Mouse (Mus musculus): Measurements from ENCODE around the gene Znhit1. TPM values are rescaled to one million over a fixed set of nuclear protein-coding genes. Genes with fewer than 3 reads are reported as not detected.
"Not testable (repeated sequence)": the region's sequence is repeated elsewhere in the genome, so short reads cannot be mapped to it uniquely, and the experiment has no call there.

Gene Znhit1
- polyA plus RNA-seq, 1 experiment from 2014 or later: 83.5 TPM

DNA sequence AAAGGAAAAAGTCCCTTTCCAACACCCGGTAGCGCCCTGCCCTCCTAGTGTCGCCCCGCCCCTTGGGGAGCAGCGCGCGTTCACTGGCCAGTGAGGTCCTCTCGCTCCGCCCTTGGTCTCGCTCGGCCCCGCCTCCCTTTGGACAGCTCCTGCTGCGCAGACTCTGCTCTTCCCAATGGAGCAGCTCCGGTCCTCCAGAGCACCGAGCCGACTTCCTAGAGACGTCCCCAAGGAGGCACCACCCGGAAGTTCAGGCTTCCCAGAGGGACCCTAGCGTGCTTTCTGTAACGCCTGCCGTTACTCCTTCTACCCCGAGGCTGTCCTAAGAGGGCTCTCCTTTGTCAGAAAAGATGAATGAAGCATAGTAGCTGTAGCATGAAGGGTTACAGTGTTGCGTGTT lies 34.8 kb downstream of the Znhit1 start, which contains the start of gene Fis1:
Gene Fis1 (plus strand): TSS at position 261 of the 400 bp plus-strand sequence.
- H3K27me3 ChIP-seq (ENCODE audit: control insufficient read depth, insufficient read depth, low read length): no peaks in the 10 kb centered on the region
- peak within 1 kb of the TSS; percentile 77 for H3K4me2 ChIP-seq (ENCODE audit: low read length)
- peak within 1 kb of the TSS; percentile 68 to 71 for H3K27ac ChIP-seq (replicated peaks in 1 of 2; ENCODE audit: control insufficient read depth in 1 of 2, insufficient read depth in 1 of 2, low read depth in 2 of 2, low read length in 2 of 2)
- ATAC-seq (ENCODE audit: insufficient number of reproducible peaks, insufficient read depth, low FRiP score, low read depth): peak; percentile 99
- H3K9me3 ChIP-seq (ENCODE audit: control insufficient read depth, low read length): no peaks in the 10 kb centered on the region
- H3K4me3 ChIP-seq (ENCODE audit: control insufficient read depth in 1 of 2, insufficient read depth in 1 of 2, low read depth in 1 of 2, low read length in 2 of 2): peak within 1 kb of the TSS; percentile 85 to 89
- H3K9ac ChIP-seq (ENCODE audit: low read length): peak within 1 kb of the TSS; percentile 89
- WGBS: under 1% methylated on average over 23 of the region's 23 CpGs
- no peaks in the 10 kb centered on the region for H3K36me3 ChIP-seq (ENCODE audit: control insufficient read depth, insufficient read depth, low read length)
- H3K4me1 ChIP-seq (ENCODE audit: control insufficient read depth in 2 of 2, insufficient read depth in 2 of 2, low read length in 2 of 2): peaks cover 3 to 8% of the 10 kb centered on the region in 2 experiments; a peak in 3 of 4 replicates

DNA sequence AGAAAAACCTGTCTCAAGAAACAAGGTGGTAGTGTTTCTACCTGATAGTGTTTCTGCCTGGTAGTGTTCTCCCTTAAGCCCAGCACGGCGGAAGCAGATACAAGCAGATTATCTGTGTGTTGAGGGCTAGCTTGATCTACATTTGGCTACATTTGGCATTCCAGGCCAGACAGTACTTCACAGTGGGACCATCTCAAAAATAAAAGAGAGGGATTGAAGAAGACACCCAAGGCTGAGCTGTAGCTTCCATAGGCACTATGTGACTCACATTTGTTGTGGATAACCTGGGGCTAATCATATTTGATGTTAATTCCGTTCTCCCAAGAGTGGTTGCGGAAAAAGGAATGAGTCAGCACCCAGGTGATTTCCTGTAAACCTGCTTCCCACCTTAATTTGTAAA lies 35.7 kb downstream of the Znhit1 start:
- WGBS: 55% methylated on average over 4 of the region's 4 CpGs
- ATAC-seq (ENCODE audit: insufficient number of reproducible peaks, insufficient read depth, low FRiP score, low read depth): no peak

DNA sequence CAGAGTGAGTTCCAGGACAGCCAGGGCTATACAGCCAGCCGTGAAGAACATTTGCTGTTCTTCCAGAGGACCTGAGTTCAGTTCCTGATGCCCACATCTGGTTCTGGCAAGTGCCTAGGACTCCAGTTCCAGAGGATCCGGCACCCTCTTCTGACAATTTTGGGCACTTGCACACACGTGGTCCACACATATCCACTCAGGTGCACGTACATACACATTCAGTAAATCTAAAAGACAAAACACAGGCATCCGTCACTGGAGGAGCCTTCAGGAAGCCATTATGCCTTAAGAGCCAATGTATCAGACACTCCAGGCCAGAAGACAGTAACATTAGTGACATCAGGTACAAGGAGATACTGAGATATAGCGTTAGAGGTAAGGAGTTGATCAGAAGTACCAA lies 37.3 kb downstream of the Znhit1 start:
- H3K27ac ChIP-seq (replicated peaks in 1 of 2; ENCODE audit: control insufficient read depth in 1 of 2, insufficient read depth in 1 of 2, low read depth in 2 of 2, low read length in 2 of 2): no peak overlapping the region
- no peaks in the 10 kb centered on the region for H3K27me3 ChIP-seq (ENCODE audit: control insufficient read depth, insufficient read depth, low read length)
- no peak for ATAC-seq (ENCODE audit: insufficient number of reproducible peaks, insufficient read depth, low FRiP score, low read depth)
- no peaks in the 10 kb centered on the region for H3K9me3 ChIP-seq (ENCODE audit: control insufficient read depth, low read length)
- no peak overlapping the region for H3K4me2 ChIP-seq (ENCODE audit: low read length)
- H3K4me3 ChIP-seq (ENCODE audit: control insufficient read depth in 1 of 2, insufficient read depth in 1 of 2, low read depth in 1 of 2, low read length in 2 of 2): no peak overlapping the region
- H3K36me3 ChIP-seq (ENCODE audit: control insufficient read depth, insufficient read depth, low read length): no peaks in the 10 kb centered on the region
- no peak overlapping the region for H3K9ac ChIP-seq (ENCODE audit: low read length)
- H3K4me1 ChIP-seq (ENCODE audit: control insufficient read depth in 2 of 2, insufficient read depth in 2 of 2, low read length in 2 of 2): peaks cover 3 to 8% of the 10 kb centered on the region in 2 experiments; a peak in 3 of 4 replicates
- WGBS: 78% methylated on average over 6 of the region's 6 CpGs

More for the DNA sequence above, 35.7 kb downstream of the Znhit1 start:
- 0 out of 2 replicates have a peak overlapping the region, but pooled peaks have one; percentile 77 for H3K4me2 ChIP-seq (ENCODE audit: low read length)
- H3K4me1 ChIP-seq (ENCODE audit: control insufficient read depth in 2 of 2, insufficient read depth in 2 of 2, low read length in 2 of 2): peaks cover 3 to 8% of the 10 kb centered on the region in 2 experiments; a peak in 3 of 4 replicates
- H3K27ac ChIP-seq (replicated peaks in 1 of 2; ENCODE audit: control insufficient read depth in 1 of 2, insufficient read depth in 1 of 2, low read depth in 2 of 2, low read length in 2 of 2): no peak overlapping the region
- H3K9me3 ChIP-seq (ENCODE audit: control insufficient read depth, low read length): no peaks in the 10 kb centered on the region
- no peaks in the 10 kb centered on the region for H3K27me3 ChIP-seq (ENCODE audit: control insufficient read depth, insufficient read depth, low read length)
- no peak overlapping the region for H3K9ac ChIP-seq (ENCODE audit: low read length)
- H3K36me3 ChIP-seq (ENCODE audit: control insufficient read depth, insufficient read depth, low read length): no peaks in the 10 kb centered on the region
- H3K4me3 ChIP-seq (ENCODE audit: control insufficient read depth in 1 of 2, insufficient read depth in 1 of 2, low read depth in 1 of 2, low read length in 2 of 2): no peak overlapping the region

DNA sequence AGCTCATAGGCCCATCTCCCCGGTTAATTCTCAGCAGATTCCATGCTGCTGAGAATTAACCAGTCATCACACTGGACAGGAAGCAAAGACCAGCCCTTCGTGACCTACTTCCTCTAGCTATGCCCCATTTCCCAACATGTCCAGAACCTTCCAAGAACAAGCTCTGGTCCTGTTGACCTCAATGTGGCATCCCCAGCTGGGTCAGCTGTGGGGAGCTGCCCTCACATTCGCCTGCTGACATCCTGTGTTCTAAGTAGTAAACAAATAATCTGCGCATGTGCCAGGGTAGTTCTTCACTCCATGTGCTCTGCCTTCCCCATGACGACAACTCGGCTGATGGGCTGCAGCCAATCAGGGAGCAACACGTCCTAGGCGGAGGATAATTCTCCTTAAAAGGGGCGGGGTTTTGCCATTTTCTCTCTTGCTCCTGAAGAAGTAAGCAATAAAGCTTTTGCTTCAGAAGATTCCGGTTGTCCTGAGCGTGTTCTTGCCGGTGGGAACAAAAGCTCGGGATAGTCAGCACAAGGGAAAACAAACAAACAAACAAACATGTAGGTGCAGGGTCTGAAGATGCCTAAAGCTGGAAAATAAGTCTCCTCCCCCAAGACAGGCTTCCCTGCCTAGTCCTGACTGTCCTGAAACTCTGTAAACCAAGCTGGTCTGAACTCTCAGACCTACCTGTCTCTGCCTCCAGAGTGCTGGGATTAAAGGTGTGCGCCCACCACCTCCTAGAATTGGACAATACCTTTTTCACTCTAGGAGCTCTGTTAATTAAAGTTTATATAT lies 38.1 kb downstream of the Znhit1 start:
- H3K9ac ChIP-seq (ENCODE audit: low read length); H3K4me2 ChIP-seq (ENCODE audit: low read length); H3K4me3 ChIP-seq (ENCODE audit: control insufficient read depth in 1 of 2, insufficient read depth in 1 of 2, low read depth in 1 of 2, low read length in 2 of 2); H3K27ac ChIP-seq (replicated peaks in 1 of 2; ENCODE audit: control insufficient read depth in 1 of 2, insufficient read depth in 1 of 2, low read depth in 2 of 2, low read length in 2 of 2); H3K4me1 ChIP-seq (ENCODE audit: control insufficient read depth in 2 of 2, insufficient read depth in 2 of 2, low read length in 2 of 2); H3K27me3 ChIP-seq (ENCODE audit: control insufficient read depth, insufficient read depth, low read length); ATAC-seq (ENCODE audit: insufficient number of reproducible peaks, insufficient read depth, low FRiP score, low read depth); H3K36me3 ChIP-seq (ENCODE audit: control insufficient read depth, insufficient read depth, low read length); H3K9me3 ChIP-seq (ENCODE audit: control insufficient read depth, low read length): not testable (repeated sequence)
- 83% methylated on average over 14 of the region's 14 CpGs for WGBS

DNA sequence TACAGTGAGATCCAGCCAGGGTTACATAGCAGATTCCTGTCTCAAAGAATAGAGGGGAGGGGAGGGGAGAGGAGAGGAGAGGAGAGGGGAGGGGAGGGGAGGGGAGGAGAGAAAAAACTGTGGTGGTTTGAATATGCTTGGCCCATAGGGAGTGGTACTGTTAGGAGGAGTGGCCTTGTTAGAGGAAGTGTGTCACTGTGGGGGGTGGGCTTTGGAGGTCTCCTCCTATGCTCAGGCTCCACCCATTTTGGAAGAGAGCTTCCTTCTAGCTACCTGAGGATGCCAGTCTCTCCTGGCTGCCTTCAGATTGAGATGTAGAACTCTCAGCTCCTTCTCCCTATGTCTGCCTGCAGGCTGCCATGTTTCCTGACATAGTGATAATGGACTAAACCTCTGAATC lies 39.9 kb downstream of the Znhit1 start:
- no peak for ATAC-seq (ENCODE audit: insufficient number of reproducible peaks, insufficient read depth, low FRiP score, low read depth)
- Histone ChIP-seq H3K36me3 (ENCODE audit: control insufficient read depth, insufficient read depth, low read length) (no peaks in the 10 kb centered on the region), H3K4me1 (ENCODE audit: control insufficient read depth in 2 of 2, insufficient read depth in 2 of 2, low read length in 2 of 2) (no peaks in the 10 kb centered on the region), H3K27me3 (ENCODE audit: control insufficient read depth, insufficient read depth, low read length) (no peaks in the 10 kb centered on the region), H3K9me3 (ENCODE audit: control insufficient read depth, low read length) (no peaks in the 10 kb centered on the region), H3K27ac (replicated peaks in 1 of 2; ENCODE audit: control insufficient read depth in 1 of 2, insufficient read depth in 1 of 2, low read depth in 2 of 2, low read length in 2 of 2) (no peak overlapping the region), H3K9ac (ENCODE audit: low read length) (no peak overlapping the region), H3K4me2 (ENCODE audit: low read length) (no peak overlapping the region), H3K4me3 (ENCODE audit: control insufficient read depth in 1 of 2, insufficient read depth in 1 of 2, low read depth in 1 of 2, low read length in 2 of 2) (no peak overlapping the region)

DNA sequence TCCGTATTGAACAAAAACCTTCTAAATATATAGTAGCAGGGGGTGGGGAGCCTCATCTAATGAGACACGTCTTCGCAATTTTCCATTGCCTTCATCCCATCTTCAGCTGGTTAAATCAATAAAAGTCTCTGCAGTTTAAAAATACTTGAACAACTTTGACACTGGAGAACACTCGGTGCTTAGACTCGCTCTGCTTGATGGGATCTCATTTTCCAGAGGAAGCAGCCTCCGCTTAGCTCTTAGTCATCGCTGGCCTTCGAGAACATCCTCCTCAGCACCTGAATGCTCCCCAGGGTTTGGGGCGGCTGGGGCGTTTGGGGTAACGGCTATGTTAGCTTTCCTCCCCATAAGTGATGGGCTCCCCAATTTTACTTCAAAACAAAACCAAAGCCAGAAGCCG lies 42.7 kb downstream of the Znhit1 start:
- ATAC-seq (ENCODE audit: insufficient number of reproducible peaks, insufficient read depth, low FRiP score, low read depth): no peak
- Histone ChIP-seq H3K4me2 (ENCODE audit: low read length) (no peak overlapping the region), H3K36me3 (ENCODE audit: control insufficient read depth, insufficient read depth, low read length) (no peaks in the 10 kb centered on the region), H3K27ac (replicated peaks in 1 of 2; ENCODE audit: control insufficient read depth in 1 of 2, insufficient read depth in 1 of 2, low read depth in 2 of 2, low read length in 2 of 2) (no peak overlapping the region), H3K9ac (ENCODE audit: low read length) (no peak overlapping the region), H3K9me3 (ENCODE audit: control insufficient read depth, low read length) (no peaks in the 10 kb centered on the region), H3K4me3 (ENCODE audit: control insufficient read depth in 1 of 2, insufficient read depth in 1 of 2, low read depth in 1 of 2, low read length in 2 of 2) (no peak overlapping the region), H3K27me3 (ENCODE audit: control insufficient read depth, insufficient read depth, low read length) (no peaks in the 10 kb centered on the region), H3K4me1 (ENCODE audit: control insufficient read depth in 2 of 2, insufficient read depth in 2 of 2, low read length in 2 of 2) (peaks cover 0 to 2% of the 10 kb centered on the region in 2 experiments; a peak in 1 of 4 replicates)
- WGBS: 65% methylated on average over 12 of the region's 12 CpGs

DNA sequence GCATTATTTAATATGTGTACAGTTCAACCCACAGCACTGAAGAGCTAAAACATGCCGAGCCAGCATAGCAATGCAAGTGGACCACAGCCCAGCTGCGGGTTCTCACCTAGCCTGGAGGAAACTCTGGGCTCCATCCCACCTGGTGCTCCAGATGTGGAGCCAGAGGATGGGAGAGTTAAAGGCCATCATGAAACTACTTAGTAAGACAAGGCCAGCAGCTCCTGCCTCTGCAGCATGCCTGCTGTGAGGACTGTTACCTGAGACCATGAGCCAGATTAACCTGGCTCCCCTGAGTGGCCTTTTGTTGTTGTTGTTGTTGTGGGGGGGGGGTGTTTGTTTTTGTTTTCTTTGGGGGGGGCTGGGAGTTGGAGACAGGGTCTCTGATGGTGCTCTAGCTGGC lies 44.4 kb downstream of the Znhit1 start:
- Histone ChIP-seq H3K4me1 (ENCODE audit: control insufficient read depth in 2 of 2, insufficient read depth in 2 of 2, low read length in 2 of 2) (peaks cover 0 to 2% of the 10 kb centered on the region in 2 experiments; a peak in 1 of 4 replicates), H3K27me3 (ENCODE audit: control insufficient read depth, insufficient read depth, low read length) (no peaks in the 10 kb centered on the region), H3K27ac (replicated peaks in 1 of 2; ENCODE audit: control insufficient read depth in 1 of 2, insufficient read depth in 1 of 2, low read depth in 2 of 2, low read length in 2 of 2) (no peak overlapping the region), H3K36me3 (ENCODE audit: control insufficient read depth, insufficient read depth, low read length) (no peaks in the 10 kb centered on the region), H3K4me3 (ENCODE audit: control insufficient read depth in 1 of 2, insufficient read depth in 1 of 2, low read depth in 1 of 2, low read length in 2 of 2) (no peak overlapping the region), H3K4me2 (ENCODE audit: low read length) (no peak overlapping the region), H3K9ac (ENCODE audit: low read length) (no peak overlapping the region), H3K9me3 (ENCODE audit: control insufficient read depth, low read length) (no peaks in the 10 kb centered on the region)
- ATAC-seq (ENCODE audit: insufficient number of reproducible peaks, insufficient read depth, low FRiP score, low read depth): no peak
- 81% methylated on average over 2 of the region's 2 CpGs for whole genome bisulfite sequencing
